Mouse (Mus musculus): Measurements from ENCODE around the gene Chst12.

The Chst12 gene

GRCm38 (mm10) chr5:140517921-140518230, 12.5 kb downstream of the Chst12 start:
- DNase-seq (ENCODE audit: low spot score) = no peak

GRCm38 (mm10) chr5:140521196-140521595, 15.8 kb downstream of the Chst12 start:
- no peak for DNase-seq (ENCODE audit: low spot score)

GRCm38 (mm10) chr5:140526754-140527153, 21.4 kb downstream of the Chst12 start:
- DNase-seq (ENCODE audit: low spot score) = no peak

GRCm38 (mm10) chr5:140538111-140538683, 32.8 kb downstream of the Chst12 start:
- DNase-seq (ENCODE audit: low spot score) = no peak

DNA sequence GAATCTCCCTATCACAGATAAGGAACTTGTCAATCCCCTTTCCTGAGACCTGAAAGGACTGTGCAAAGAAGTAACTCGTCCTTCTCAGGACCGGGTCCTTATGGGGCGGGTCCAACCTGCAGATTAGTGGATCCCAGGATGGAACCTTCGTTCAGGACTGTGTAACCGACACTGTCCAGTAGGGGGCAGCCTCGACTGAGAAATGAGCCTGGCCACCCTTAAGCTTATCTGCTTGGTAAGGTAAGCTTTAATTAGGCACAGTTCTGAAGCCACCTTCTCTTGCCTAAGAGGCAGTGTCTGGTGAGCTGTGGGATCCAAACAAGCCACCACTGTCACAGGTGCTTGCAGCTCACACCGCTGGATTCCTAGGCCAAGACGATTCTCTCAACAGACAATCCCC, 34.8 kb downstream of the Chst12 start:
- no peak for DNase-seq (ENCODE audit: low spot score)

DNA sequence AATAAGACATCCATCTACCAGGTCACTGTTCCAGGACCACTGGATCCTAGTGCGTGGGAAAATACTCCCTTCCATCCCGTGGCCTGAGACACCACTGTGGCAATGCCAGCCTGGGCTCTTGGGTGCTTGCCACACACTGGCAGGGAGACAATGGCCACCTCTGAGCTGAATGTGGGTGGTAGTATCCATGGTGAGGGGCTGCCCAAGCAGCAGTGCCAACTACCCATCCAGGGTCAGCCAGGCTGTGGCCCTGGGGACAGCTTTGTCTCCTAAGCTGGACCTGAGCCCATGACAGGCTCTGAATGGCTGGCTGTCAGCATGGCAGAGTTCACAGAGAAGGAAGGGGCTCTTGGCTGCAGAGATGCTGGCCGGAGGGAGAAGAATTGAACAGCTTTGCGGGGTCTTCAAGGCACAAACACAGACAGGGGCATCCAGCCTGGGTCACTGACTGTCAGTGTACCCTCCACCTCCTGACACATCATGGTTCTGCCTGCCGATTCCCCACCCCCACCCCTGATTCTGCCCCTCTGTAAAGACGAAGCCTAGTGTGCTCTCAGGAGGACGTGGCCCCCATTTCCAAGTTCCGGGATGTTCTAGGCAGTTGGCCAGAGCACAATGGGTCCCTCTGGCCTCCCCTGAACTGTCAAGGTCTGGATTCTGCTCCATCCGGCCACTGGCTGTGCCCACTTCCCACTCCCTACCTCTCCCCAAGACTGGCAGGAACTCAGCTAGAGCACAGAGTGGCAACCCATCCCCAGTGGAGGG, 37.6 kb downstream of the Chst12 start:
- DNase-seq (ENCODE audit: low spot score) = peak; percentile 32

- no peak for DNase-seq (ENCODE audit: low spot score)
These were observed 40.3 kb downstream of the Chst12 start for GRCm38 (mm10) chr5:140545651-140546050.

DNA sequence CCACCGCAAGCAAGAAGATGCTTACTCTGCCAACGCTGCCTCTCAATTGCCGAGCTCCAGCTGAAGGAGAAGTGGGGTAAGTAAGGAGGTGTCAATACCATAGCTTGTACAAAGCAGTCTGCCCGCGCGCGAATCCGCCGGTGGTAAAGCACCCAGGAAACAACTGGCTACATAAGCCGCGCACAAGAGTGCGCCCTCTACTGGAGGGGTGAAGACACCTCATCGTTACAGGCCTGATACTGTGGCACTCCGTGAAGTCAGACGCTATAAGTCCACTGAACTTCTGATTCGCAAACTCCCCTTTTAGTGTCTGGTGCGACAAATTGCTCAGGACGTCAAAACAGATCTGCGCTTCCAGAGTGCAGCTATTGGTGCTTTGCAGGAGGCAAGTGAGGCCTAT, 41.0 kb downstream of the Chst12 start:
- DNase-seq (ENCODE audit: low spot score) = no peak

- DNase-seq (ENCODE audit: low spot score) = no peak
These were observed 44.1 kb downstream of the Chst12 start for GRCm38 (mm10) chr5:140549306-140550047.

DNA sequence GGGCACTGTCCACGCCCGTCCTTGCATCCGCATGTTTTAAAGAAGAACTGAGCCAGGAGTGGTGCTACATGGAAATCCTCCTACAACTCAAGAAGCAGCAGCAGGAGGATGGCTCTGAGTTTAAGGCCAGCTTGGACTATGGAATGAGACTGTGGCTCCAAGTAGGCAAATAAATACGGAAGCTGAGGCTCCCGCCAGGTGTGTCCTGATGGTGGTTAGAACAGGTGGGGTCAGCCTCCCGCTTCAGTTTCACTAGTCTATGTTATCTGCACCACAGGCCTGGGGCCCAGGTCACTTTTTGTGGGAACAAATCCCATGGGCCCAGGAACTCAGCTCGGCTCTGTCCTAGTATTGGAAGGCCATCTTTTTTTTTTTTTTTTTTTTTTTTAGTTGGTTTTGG, 48.4 kb downstream of the Chst12 start:
- DNase-seq (ENCODE audit: low spot score) = no peak

DNA sequence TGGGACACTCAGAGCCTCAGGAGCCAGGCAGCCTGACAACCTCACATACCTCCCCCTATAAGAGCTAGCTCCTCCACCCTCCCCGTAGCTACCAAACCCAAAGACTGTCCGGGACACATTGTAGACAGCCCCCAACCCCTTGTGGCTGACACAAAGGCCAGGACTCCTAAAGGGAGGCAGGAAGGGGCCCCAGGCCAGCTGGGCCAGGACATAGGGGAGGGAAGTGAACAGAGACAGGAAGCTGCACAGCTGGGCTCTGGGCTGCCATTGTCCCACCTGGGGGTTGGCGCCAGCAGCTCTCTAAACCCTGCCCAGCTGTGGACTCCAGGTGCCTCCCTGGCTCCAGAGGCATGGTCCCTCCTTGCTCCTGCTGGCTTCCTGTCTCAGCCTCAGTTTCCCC, 51.5 kb downstream of the Chst12 start:
- no peak for DNase-seq (ENCODE audit: low spot score)

GRCm38 (mm10) chr5:140562601-140563000, 57.3 kb downstream of the Chst12 start:
- no peak for DNase-seq (ENCODE audit: low spot score)

DNA sequence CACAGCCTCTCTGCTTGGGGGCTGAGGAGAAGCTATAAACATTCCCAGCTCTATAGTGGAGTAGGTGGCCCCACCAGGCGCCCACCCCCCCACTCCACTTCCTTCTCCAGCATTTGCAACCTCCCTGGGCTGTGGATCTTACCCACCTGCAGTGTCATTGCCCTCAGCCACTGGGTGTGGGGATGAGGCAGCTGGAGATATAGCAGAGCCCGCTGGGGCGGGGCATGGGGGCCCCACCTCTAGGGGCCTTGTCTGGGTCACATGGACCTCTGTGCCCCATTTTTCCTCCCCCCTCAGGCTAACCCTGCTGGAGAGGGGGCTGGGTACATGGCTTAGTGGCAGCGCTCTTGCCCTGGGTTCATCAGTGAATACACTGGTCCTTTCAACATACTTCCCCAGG, 59.5 kb downstream of the Chst12 start, which contains the start of gene Grifin:
Grifin (minus strand) TSS at position 176 of the 400 bp plus-strand sequence.
- no peak for DNase-seq (ENCODE audit: low spot score)

DNA sequence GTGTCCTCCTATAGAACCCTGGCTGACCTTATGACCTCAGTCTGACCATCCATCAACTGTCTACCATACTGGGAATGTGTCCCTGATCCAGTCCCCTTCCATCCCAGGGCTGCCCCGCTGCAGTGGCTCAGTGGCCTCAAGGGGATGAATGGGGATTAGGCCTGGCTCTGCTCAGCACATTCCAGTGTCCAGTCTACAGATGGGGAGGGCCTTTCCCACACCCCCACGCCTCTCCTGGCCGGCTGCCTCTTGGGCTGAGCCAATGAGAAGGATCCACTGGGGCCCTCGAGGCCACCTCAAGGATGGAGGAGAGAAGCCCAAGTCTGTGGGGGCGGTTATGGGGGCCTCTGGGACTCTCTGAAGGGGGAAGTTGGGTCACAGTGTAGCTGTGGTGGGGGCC, 60.1 kb downstream of the Chst12 start:
- peak; percentile 61 for DNase-seq (ENCODE audit: low spot score)

DNA sequence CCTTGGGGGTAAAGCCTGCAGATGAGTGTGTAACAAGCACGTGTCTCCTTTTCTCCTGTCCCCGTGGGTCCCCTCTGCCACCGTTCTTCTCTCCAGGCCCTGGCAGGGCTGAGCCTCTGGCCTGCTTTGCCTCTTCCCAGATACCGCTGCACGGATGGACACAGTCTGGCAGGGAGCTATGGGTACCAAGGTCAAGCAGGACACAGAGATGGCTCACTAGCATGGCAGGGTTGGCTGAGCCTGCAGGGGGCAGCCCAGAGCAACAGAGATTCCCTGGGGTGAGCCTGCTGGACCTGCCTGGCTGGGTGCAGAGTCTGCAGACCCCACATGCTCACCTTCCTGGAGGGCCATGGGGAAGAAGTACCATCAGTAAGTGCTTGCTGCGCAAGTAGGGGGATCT, 60.5 kb downstream of the Chst12 start:
- DNase-seq (ENCODE audit: low spot score) = peak; percentile 40

GRCm38 (mm10) chr5:140566271-140566670, 60.9 kb downstream of the Chst12 start:
- no peak for DNase-seq (ENCODE audit: low spot score)

DNA sequence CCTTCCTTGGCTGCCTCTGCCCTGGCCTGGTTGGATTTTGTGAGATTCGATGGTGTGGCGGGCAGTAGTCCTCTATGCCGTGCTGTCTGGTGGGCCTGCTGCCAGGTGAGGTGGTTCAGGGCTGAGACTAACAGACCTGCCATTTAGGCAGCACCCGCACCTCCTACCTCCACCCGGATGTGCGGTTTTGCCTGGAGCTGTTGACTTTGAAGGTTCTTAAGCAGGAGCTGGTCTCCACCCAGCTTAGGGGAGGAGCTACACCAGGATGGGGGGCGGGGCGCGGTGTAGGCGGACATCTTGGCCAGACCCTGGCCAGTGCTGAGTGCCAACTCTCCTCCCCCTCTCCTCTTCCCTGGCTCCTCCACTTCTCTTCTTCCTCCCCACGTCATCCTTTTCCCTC, 62.0 kb downstream of the Chst12 start:
- peak; percentile 82 for DNase-seq (ENCODE audit: low spot score)

DNA sequence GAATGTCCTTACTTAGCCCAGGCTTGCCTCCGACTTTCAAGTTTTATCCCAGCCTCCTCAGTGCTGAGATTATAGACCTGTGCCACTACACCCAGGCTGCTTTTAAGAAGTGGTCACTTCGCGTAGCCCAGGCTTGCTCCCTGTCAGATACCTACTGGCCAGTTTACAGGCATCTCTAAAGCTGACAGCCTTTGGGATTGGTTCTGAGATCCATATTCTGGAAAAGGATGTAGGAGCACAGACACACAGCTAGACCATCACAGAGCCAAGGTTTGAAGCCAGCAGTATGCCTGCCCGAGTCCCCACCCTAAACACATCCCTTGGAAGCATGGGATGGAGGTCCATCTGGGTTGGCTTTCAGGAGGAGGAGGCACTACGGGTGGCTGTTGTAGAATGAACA, 62.4 kb downstream of the Chst12 start:
- no peak for DNase-seq (ENCODE audit: low spot score)

GRCm38 (mm10) chr5:140568321-140568970, 63.1 kb downstream of the Chst12 start:
- peak; percentile 62 for DNase-seq (ENCODE audit: low spot score)

GRCm38 (mm10) chr5:140569032-140569595, 63.8 kb downstream of the Chst12 start:
- DNase-seq (ENCODE audit: low spot score) = no peak

- DNase-seq (ENCODE audit: low spot score) = no peak
These were observed 65.0 kb downstream of the Chst12 start for GRCm38 (mm10) chr5:140570223-140570870.

DNA sequence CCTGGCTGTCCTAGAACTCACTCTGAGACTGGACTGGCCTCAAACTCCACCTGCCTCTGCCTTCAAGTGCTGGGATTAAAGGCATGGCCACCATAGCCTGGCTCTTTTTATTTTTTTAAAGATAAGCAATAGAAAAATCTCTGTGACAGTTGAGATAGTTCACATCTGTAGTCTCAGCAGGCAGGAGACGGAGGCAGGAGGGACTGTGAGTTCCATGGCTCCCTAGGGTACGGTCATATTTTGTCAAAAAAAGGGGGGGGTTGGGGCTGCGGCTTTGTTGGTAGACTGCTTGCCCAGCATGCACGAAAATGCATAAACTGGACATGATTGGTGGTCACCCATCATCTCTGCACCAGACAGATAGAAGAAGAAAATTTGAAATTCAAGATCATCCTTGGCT, 65.9 kb downstream of the Chst12 start:
- DNase-seq (ENCODE audit: low spot score) = no peak

Data from testis, postnatal 14 days (tissue).